Mouse (Mus musculus): ENCODE results near the gene Gm49318. TPM values are rescaled to one million over a fixed set of nuclear protein-coding genes. Genes with fewer than 3 reads are reported as not detected.
"Not testable (repeated sequence)": the region's sequence is repeated elsewhere in the genome, so short reads cannot be mapped to it uniquely, and the experiment has no call there.

The Gm49318 gene
- polyA plus RNA-seq, 1 experiment from 2014 or later: not detected

- Histone ChIP-seq H3K27me3 (replicated peaks) (no peaks in the 10 kb centered on the region), H3K27ac (no peak overlapping the region), H3K4me3 (replicated peaks) (no peak overlapping the region), H3K4me1 (no peaks in the 10 kb centered on the region), H3K36me3 (no peaks in the 10 kb centered on the region), H3K9ac (no peak overlapping the region), H3K4me2 (no peak overlapping the region), H3K9me3 (no peaks in the 10 kb centered on the region)
- WGBS: 72% methylated on average over 6 of the region's 6 CpGs
- ATAC-seq (ENCODE audit: insufficient read depth, low FRiP score, low read depth): no peak
Observed at GRCm38 (mm10) chr9:22092746-22093145, 21.7 kb upstream of the Gm49318 start.

GRCm38 (mm10) chr9:22089986-22090385 lies 18.9 kb upstream of the Gm49318 start:
- WGBS: 79% methylated on average over 7 of the region's 7 CpGs
- H3K4me2 ChIP-seq: no peak overlapping the region
- peaks cover 4% of the 10 kb centered on the region; the same call in 1 of the 2 replicates for H3K4me1 ChIP-seq
- no peaks in the 10 kb centered on the region for H3K27me3 ChIP-seq (replicated peaks)
- no peak overlapping the region for H3K4me3 ChIP-seq (replicated peaks)
- no peaks in the 10 kb centered on the region for H3K36me3 ChIP-seq
- H3K9ac ChIP-seq: no peak overlapping the region
- no peaks in the 10 kb centered on the region for H3K9me3 ChIP-seq
- ATAC-seq (ENCODE audit: insufficient read depth, low FRiP score, low read depth): no peak
- no peak overlapping the region for H3K27ac ChIP-seq

- Histone ChIP-seq H3K4me2 (no peak overlapping the region), H3K27ac (no peak overlapping the region), H3K27me3 (replicated peaks) (no peaks in the 10 kb centered on the region), H3K9me3 (no peaks in the 10 kb centered on the region), H3K9ac (no peak overlapping the region), H3K4me1 (peaks cover 7% of the 10 kb centered on the region; the same call in 1 of the 2 replicates), H3K4me3 (replicated peaks) (no peak overlapping the region), H3K36me3 (no peaks in the 10 kb centered on the region)
- ATAC-seq (ENCODE audit: insufficient read depth, low FRiP score, low read depth): no peak
- WGBS: 97% methylated on average over 7 of the region's 7 CpGs
Observed at GRCm38 (mm10) chr9:22089281-22089680, 18.2 kb upstream of the Gm49318 start.

- H3K4me3 ChIP-seq (replicated peaks): no peak overlapping the region
- ATAC-seq (ENCODE audit: insufficient read depth, low FRiP score, low read depth): no peak
- no peak overlapping the region for H3K9ac ChIP-seq
- H3K27ac ChIP-seq: no peak overlapping the region
- H3K9me3 ChIP-seq: no peaks in the 10 kb centered on the region
- H3K27me3 ChIP-seq (replicated peaks): no peaks in the 10 kb centered on the region
- WGBS: 84% methylated on average over 2 of the region's 2 CpGs
- no peak overlapping the region for H3K4me2 ChIP-seq
- H3K36me3 ChIP-seq: 0 out of 2 replicates have a peak, but pooled peaks cover 4% of the 10 kb centered on the region
- peaks cover 7% of the 10 kb centered on the region; the same call in 1 of the 2 replicates for H3K4me1 ChIP-seq
Observed at GRCm38 (mm10) chr9:22087034-22087618, 16.1 kb upstream of the Gm49318 start.

GRCm38 (mm10) chr9:22086012-22086411 lies 15.0 kb upstream of the Gm49318 start:
- H3K27ac ChIP-seq: peak overlapping the region; percentile 88
- no peaks in the 10 kb centered on the region for H3K9me3 ChIP-seq
- H3K27me3 ChIP-seq (replicated peaks): no peaks in the 10 kb centered on the region
- peak overlapping the region; percentile 84 for H3K4me2 ChIP-seq
- H3K36me3 ChIP-seq: 0 out of 2 replicates have a peak, but pooled peaks cover 4% of the 10 kb centered on the region
- WGBS: 53% methylated on average over 6 of the region's 6 CpGs
- H3K9ac ChIP-seq: peak overlapping the region; percentile 44; the same call in 1 of the 2 replicates
- peak overlapping the region; percentile 67 for H3K4me3 ChIP-seq (replicated peaks)
- H3K4me1 ChIP-seq: peaks cover 7% of the 10 kb centered on the region; the same call in 1 of the 2 replicates
- no peak for ATAC-seq (ENCODE audit: insufficient read depth, low FRiP score, low read depth)

- Histone ChIP-seq H3K4me1 (peaks cover 7% of the 10 kb centered on the region; the same call in 1 of the 2 replicates), H3K27me3 (replicated peaks) (no peaks in the 10 kb centered on the region), H3K4me3 (replicated peaks) (peak within 1 kb of the TSS; percentile 67), H3K27ac (peak within 1 kb of the TSS; percentile 88), H3K9me3 (no peaks in the 10 kb centered on the region), H3K4me2 (peak within 1 kb of the TSS; percentile 84), H3K36me3 (0 out of 2 replicates have a peak, but pooled peaks cover 4% of the 10 kb centered on the region), H3K9ac (peak within 1 kb of the TSS; percentile 58)
- under 1% methylated on average over 48 of the region's 48 CpGs for WGBS
- ATAC-seq (ENCODE audit: insufficient read depth, low FRiP score, low read depth): peak; percentile 99
Observed at GRCm38 (mm10) chr9:22085022-22085834, 14.2 kb upstream of the Gm49318 start, which contains the start of gene Ecsit. Gene Ecsit (minus strand): TSS chr9:22085438.

GRCm38 (mm10) chr9:22084667-22085021 lies 13.6 kb upstream of the Gm49318 start:
- no peak for ATAC-seq (ENCODE audit: insufficient read depth, low FRiP score, low read depth)
- H3K9ac ChIP-seq: peak overlapping the region; percentile 58
- H3K4me2 ChIP-seq: peak overlapping the region; percentile 84
- 32% methylated on average over 4 of the region's 4 CpGs for WGBS
- peaks cover 7% of the 10 kb centered on the region; the same call in 1 of the 2 replicates for H3K4me1 ChIP-seq
- H3K27ac ChIP-seq: peak overlapping the region; percentile 31; the same call in 1 of the 2 replicates
- no peaks in the 10 kb centered on the region for H3K27me3 ChIP-seq (replicated peaks)
- H3K9me3 ChIP-seq: no peaks in the 10 kb centered on the region
- 0 out of 2 replicates have a peak, but pooled peaks cover 4% of the 10 kb centered on the region for H3K36me3 ChIP-seq
- peak overlapping the region; percentile 67 for H3K4me3 ChIP-seq (replicated peaks)

- ATAC-seq (ENCODE audit: insufficient read depth, low FRiP score, low read depth): no peak
- Histone ChIP-seq H3K9me3 (no peaks in the 10 kb centered on the region), H3K4me3 (replicated peaks) (no peak overlapping the region), H3K36me3 (peaks cover 4% of the 10 kb centered on the region; the same call in 1 of the 2 replicates), H3K9ac (no peak overlapping the region), H3K4me2 (no peak overlapping the region), H3K27ac (no peak overlapping the region), H3K27me3 (replicated peaks) (no peaks in the 10 kb centered on the region), H3K4me1 (no peaks in the 10 kb centered on the region)
- WGBS: 90% methylated on average over 23 of the region's 23 CpGs
Observed at GRCm38 (mm10) chr9:22076223-22076622, 5.2 kb upstream of the Gm49318 start.

GRCm38 (mm10) chr9:22075778-22076177 lies 4.7 kb upstream of the Gm49318 start:
- ATAC-seq (ENCODE audit: insufficient read depth, low FRiP score, low read depth); H3K4me3 ChIP-seq (replicated peaks); H3K4me2 ChIP-seq; H3K4me1 ChIP-seq; H3K9ac ChIP-seq; H3K27ac ChIP-seq; H3K36me3 ChIP-seq; H3K27me3 ChIP-seq (replicated peaks); H3K9me3 ChIP-seq: not testable (repeated sequence)
- 79% methylated on average over 5 of the region's 5 CpGs for WGBS

GRCm38 (mm10) chr9:22072276-22072675 lies 1.2 kb upstream of the Gm49318 start:
- Histone ChIP-seq H3K27me3 (replicated peaks) (no peaks in the 10 kb centered on the region), H3K4me1 (0 out of 2 replicates have a peak, but pooled peaks cover 5% of the 10 kb centered on the region), H3K9ac (no peak overlapping the region), H3K9me3 (no peaks in the 10 kb centered on the region), H3K4me2 (no peak overlapping the region), H3K4me3 (replicated peaks) (no peak overlapping the region), H3K36me3 (peaks cover 7% of the 10 kb centered on the region; the same call in 1 of the 2 replicates), H3K27ac (no peak overlapping the region)
- no peak for ATAC-seq (ENCODE audit: insufficient read depth, low FRiP score, low read depth)
- 91% methylated on average over 4 of the region's 4 CpGs for WGBS

GRCm38 (mm10) chr9:22069881-22070553 lies 1.0 kb downstream of the Gm49318 start:
- no peak for ATAC-seq (ENCODE audit: insufficient read depth, low FRiP score, low read depth)

More at GRCm38 (mm10) chr9:22069881-22070553, 1.0 kb downstream of the Gm49318 start:
- H3K4me1 ChIP-seq: 0 out of 2 replicates have a peak, but pooled peaks cover 5% of the 10 kb centered on the region
- peaks cover 14% of the 10 kb centered on the region for H3K36me3 ChIP-seq
- H3K4me2 ChIP-seq: peak overlapping the region; percentile 63
- no peaks in the 10 kb centered on the region for H3K27me3 ChIP-seq (replicated peaks)
- WGBS: 60% methylated on average over 4 of the region's 4 CpGs
- 0 out of 2 replicates have a peak overlapping the region, but pooled peaks have one; percentile 11 for H3K9ac ChIP-seq
- no peak overlapping the region for H3K27ac ChIP-seq
- H3K9me3 ChIP-seq: no peaks in the 10 kb centered on the region
- peak overlapping the region; percentile 90 for H3K4me3 ChIP-seq (replicated peaks)
